Mouse (Mus musculus) layer of hippocampus, adult 9-10 months (tissue): ENCODE results near the gene Clstn2.

Experiments
- DNase-seq: peaks from one replicate; pipeline ENCODE4 v3.0.0; 2022; ENCODE audit warnings: low spot score

Clstn2 gene

GRCm38 (mm10) chr9:98032573-98033272 lies at the start of gene Clstn2:
Clstn2 (minus strand) TSS chr9:98033181.
- DNase-seq, result no peak

- DNase-seq, result no peak
Measured at GRCm38 (mm10) chr9:98067767-98068166, 34.8 kb upstream of the Clstn2 start.

DNA sequence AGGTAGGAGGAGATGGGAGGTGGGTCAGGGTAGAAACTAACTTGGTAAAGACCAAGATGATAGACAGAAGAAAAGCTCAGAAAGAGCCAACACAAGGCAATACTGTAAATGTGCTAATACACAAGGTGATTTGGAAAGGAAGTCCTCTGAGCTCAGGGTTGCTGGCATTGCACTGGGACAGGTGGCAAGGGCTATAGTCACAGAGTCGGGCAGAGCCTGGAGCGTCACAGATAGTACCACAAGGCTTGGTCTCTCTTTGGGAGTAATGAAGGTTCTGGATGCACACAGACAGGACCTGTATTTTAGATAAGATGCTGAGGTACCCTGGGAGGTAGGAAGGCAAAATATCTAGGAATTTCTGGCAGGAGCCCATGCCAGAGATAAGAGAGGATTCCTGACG lies 28.7 kb upstream of the Clstn2 start:
- no peak for DNase-seq

DNA sequence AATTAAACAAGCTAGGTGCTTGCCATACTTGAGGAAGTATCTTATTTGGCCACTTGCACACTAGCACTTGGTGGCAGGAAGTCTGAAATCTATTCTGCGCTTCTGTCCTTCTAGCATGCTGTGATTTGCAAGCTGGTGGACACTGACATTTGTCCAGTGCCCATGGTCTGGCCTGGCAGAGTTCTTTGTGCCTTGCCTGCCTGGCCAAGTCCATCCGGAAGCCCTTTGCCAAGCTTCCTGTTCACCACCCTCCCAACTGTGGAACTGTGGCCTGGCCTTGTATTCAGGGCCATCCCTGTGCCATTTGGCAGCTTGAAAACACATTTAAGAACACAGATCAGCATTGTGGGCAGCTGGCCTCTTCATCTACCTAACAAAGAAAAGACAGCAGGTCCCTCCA lies 24.3 kb upstream of the Clstn2 start:
- no peak for DNase-seq

GRCm38 (mm10) chr9:98051343-98051742 lies 18.4 kb upstream of the Clstn2 start:
- DNase-seq, result no peak

- no peak for DNase-seq
Measured at GRCm38 (mm10) chr9:98033273-98033855, 383 bp upstream of the Clstn2 start.

- no peak for DNase-seq
Measured at GRCm38 (mm10) chr9:98031898-98032572, 946 bp downstream of the Clstn2 start.

DNA sequence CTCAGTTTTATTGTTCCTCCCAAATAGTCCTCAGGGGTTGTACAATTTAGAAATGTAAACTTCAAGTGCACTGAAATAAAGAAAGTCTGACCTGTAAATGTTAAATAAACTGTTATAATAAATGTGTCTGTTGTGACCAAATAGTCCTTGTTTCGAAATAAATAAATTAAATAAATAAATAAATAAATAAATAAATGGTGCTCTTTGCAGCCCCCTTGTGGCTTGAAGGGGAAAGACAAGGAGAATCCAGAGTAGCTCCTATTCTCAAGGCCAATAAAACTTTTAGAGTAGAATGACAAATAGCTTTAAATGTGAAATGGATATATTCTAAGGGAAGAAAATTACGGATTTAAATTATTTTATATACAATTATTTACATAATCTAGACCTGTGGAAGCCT lies 2.3 kb downstream of the Clstn2 start:
- no peak for DNase-seq

- no peak for DNase-seq
Measured at GRCm38 (mm10) chr9:98025548-98025947, 7.4 kb downstream of the Clstn2 start.

DNA sequence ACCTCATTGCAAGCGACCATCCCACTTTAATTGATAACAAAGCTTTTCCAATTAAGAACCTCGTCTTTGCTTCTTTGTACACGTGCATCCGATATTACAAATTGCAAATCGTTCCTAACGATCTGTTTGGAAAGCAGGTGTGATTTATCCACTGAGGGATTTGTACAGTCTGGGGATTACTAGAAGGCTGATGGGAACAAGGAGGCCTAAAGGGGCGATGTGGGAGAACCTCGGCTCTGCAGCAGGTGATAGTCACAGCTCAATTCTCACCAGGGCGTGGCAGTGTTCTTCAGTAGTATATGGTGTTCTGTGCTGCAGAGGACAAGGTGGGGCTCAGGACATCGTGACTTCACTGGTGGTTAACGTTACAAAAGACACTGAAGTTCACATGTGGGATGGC lies 9.9 kb downstream of the Clstn2 start:
- no peak for DNase-seq

DNA sequence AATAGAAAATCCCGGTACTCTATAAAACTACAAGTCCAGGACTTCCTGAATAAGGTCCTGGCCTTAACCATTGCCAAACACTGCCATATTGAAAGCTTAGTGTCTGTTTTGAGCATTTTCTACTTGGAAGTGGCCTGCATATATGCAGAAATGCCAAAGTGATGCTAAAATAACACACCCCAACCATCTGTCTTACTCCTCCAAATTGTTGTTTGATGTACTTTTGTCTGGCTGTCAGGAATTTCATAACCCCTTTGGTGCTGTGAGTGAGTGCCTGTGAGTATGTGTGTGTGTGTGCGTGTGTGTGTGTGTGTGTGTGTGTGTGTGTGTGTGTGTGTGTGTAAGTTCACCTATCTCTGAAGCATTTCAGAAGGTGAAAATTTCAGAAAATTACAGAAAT lies 13.1 kb downstream of the Clstn2 start:
- DNase-seq, result no peak

GRCm38 (mm10) chr9:98018687-98019086 lies 14.3 kb downstream of the Clstn2 start:
- DNase-seq, result no peak

- DNase-seq, result no peak
Measured at GRCm38 (mm10) chr9:98016576-98016975, 16.4 kb downstream of the Clstn2 start.

DNA sequence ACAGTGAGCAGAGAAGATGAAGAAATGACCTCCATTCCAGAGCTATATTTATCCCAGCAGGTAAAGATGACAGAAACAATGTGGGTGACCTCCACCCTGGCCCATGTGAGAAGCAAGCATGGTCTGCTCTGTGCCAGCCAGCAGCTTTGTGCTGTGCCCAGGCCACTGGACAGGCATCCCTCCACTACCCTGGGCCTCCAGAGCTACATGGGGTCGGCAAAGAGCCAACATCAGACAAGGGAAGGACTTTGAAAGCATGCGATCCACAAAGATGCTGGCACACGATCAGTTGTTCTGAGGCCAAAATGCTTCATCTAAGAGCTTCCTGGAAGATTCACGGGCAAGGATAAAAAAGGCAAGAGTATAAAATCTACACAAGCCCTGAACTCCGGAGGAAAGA lies 36.6 kb downstream of the Clstn2 start:
- no peak for DNase-seq

DNA sequence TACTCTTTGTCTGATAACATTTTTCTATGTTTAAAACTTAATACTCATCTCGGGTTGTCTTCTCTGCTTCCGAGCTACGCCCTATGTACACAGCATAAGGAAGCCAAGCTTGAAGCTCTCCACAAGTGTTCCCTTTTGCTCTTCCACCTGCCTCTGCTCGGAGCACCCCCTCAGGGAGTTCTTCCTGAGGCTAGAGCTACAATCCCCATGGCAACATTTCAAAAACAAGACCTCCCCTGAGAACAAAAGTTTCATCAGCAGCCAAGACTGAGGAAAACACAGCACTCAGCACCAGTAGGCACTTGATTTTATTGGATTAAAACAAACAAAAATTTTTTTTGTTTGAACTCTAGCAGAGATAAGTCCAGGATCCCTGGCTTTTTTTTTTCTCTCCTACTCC lies 37.3 kb downstream of the Clstn2 start:
- DNase-seq, result no peak

- DNase-seq, result no peak
Measured at GRCm38 (mm10) chr9:97992131-97992530, 40.9 kb downstream of the Clstn2 start.

DNA sequence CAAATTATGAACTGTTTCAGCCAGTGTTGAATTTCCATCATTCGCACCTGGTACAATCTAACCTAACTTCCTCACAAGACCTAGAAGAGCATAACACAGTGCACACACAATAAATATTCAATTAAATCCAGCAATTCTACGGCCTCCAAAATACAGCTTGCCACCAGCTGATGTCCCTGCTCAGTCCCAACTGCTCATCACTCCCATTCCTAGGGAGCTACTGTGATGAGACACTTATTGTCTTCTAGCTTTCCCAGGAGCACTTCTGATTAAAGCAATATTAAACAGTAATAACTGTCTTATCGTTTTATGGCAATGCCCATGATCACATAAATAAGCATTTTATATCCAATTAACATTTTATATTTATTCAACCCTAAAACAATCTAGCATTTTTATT lies 55.6 kb downstream of the Clstn2 start:
- no peak for DNase-seq

GRCm38 (mm10) chr9:97974801-97975347 lies 58.1 kb downstream of the Clstn2 start:
- no peak for DNase-seq

DNA sequence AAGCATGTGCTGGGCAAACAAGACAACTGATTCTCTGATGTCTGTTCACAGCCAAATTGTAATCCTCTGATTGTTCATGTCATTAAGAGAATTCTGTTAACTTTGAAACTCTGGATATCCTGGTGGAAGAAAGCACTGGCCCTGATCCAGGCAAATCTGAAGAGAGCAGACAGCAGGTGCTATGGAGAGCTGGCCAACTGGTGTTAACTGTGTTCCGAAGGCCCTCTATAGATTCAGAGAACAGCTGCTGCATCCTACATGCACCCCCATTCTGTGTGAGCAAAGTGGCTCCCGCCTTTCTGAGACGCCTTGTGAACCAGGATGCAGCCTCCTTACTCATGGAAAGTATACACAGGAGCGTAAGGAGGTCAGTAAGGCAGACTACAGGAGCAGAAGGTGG lies 66.3 kb downstream of the Clstn2 start:
- DNase-seq, result no peak

DNA sequence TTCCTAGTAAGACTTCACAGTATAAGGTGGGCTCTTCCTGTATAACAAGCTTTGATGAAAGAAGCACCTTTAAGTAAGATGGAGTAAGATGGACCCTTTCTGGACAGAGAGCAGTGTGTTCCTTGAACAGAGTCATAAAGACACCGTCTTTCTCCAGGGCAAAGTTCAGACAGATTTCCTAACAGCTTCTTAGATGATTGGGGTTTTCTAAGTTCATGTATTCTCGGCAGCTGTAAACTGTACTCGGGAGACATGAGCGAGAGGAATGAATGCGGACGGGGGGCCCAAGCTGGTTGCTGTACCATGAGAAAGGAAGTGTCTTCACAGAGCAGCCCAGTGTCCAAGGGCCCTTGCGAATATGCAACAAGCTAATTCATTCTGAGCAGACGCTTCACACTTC lies 75.5 kb downstream of the Clstn2 start:
- DNase-seq, result no peak

DNA sequence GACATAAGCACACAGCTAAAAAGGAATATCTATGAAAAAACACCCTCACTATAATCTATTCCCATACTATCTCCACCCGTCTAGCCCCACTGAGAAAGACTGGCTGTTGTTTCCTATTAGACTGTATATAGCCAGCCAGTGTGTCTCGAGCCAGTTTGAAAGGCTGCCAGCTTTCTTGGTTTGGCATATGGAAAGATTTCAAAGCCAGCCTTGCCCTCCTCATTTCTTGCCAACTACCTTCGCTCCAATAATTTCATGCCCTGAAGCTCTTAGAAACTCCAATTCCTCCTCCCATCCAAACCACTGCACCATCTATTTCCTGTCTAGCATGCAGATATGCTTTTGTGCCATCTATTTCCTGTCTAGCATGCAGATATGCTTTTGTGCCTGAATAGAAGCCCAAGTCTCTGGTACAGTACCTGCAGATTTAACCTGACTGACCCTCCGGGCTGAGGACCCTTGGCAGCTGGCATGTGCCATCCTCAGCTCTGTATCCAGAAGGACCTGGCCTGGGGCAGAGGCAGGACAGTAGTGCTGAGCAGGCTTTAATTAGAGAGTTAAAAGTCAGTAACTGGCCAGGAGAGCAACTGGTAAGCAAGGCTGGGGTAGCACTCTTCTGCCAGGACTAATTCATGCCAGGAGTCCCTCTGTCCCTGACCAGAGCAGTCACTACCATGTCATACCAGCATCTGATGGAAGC lies 76.4 kb downstream of the Clstn2 start:
- DNase-seq, result no peak

DNA sequence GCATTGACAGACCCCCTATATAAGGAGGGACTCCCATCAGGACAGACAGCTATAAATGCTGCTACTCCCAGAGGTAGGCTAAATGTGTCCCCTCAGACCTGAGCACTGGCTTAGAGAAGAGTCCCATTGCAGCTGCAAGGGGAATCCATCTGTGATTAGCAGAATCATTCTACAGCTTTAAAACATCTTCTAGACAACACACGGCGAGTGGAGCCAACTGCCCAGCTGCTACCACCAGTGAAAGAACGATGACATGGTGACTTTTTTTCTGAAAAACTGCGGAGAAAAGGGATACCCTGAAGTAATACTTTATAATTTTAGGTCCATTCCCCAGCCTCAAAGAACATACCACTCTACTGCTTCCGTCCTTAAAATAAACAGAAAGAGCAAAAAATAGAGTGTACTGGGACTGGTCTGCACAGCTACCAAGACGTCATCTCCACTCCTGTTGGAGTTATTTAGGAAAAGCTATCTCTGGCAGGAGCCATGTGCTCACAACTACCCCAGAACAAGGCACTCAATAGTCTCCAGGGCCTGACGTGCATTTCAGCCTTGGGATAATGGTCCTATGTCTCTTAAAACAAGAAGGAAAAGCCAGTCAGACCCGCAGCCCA lies 79.1 kb downstream of the Clstn2 start:
- DNase-seq, result no peak
